Mouse (Mus musculus): Measurements from ENCODE around the gene Mtmr12. TPM values are rescaled to one million over a fixed set of nuclear protein-coding genes. Genes with fewer than 3 reads are reported as not detected.

Mtmr12 gene
- 10 to 100 TPM; 44.3 to 54.1 TPM for polyA plus RNA-seq (2017; shearing (Covaris generic))

GRCm38 (mm10) chr15:12204319-12205159, at the start of gene Mtmr12:
Gene Mtmr12 (plus strand): TSS chr15:12205028.

DNA sequence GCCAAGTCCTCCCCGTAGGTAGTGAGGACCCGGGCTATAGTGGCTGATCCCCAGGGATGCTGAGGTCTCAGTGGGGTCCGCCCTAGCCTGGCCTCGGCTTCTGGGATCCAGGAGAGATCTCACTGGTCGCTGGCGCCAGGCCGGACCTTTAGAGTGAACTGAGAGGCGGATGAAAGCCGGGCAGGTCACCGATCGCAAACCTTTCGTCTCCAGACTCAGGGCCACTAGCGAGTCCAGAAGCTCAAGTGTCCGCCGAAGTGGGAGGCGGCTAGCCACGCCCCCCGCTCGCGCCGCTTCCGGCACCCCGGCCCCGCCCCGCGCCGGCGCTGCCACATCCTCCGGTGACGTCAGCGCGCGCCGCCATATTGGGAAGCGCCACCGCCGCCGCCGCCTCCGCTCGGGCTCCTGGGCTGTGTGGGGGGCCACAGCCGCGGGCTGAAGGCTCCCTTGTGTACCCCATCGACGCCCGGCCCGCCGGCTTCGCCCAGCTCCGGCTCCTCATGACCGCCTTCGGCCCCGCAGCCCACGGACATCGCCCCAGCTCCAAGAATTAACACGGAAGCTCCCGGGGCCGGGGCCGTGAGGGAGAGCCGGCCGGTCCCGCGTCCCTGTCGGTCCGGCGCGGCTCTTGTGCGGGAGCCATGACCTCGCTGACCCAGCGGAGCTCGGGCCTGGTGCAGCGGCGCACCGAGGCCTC, 116.4 kb downstream of the Mtmr12 start, which contains the start of gene Golph3:
Gene Golph3 (plus strand): TSS at position 360 of the 697 bp plus-strand sequence.

GRCm38 (mm10) chr15:12321788-12322621, 117.2 kb downstream of the Mtmr12 start, which contains the start of gene 1810049J17Rik:
Gene 1810049J17Rik (minus strand): TSS chr15:12321899.

Other genes with a start within 250 kb of the Mtmr12 start
- 100 to 1,000 TPM; 643 to 748 TPM for gene Sub1, start 208.0 kb upstream of the Mtmr12 start, polyA plus RNA-seq (2017; shearing (Covaris generic))
- gene Zfr, start 87.2 kb upstream of the Mtmr12 start, polyA plus RNA-seq (2017; shearing (Covaris generic)): 100 to 1,000 TPM; 108 to 151 TPM
- gene Golph3, start 116.4 kb downstream of the Mtmr12 start, polyA plus RNA-seq (2017; shearing (Covaris generic)): 100 to 1,000 TPM; 146 to 156 TPM
- 1 to 10 TPM in 1 of 2 experiments, not detected in 1; 1.3 TPM for gene 1810049J17Rik, start 116.9 kb downstream of the Mtmr12 start, polyA plus RNA-seq (2017; shearing (Covaris generic))

All from activated CD4-positive, CD25-positive, alpha-beta regulatory T cell (primary cell).